Mouse (Mus musculus) embryonic facial prominence, embryonic 15.5 days (tissue): ENCODE measurements at regions not wholly inside any gene's neighbourhood (a gene's known extent, or its start where the extent isn't known, plus 50 kb on each side); places are given as distances from the start of the nearest gene placed in this dataset.

Source experiments
- ATAC-seq: fragments of 200-750 bp; cut with Nextera tagmentation; 2 replicates; pipeline ENCODE4 v1.8.0; 2017; ENCODE audit warnings: low read depth, moderate TSS enrichment; ENCODE audit not compliant: insufficient number of reproducible peaks, low FRiP score, low TSS enrichment
- H3K27ac ChIP-seq: fragments of 300-500 bp; sonication (generic); replicated peaks from 2 replicates; pipeline ENCODE4 v1.5.1; 2015; ENCODE audit warnings: mild to moderate bottlenecking, inconsistent platforms
- H3K27me3 ChIP-seq: fragments of 300-500 bp; sonication (generic); 2 replicates; pipeline ENCODE4 v1.6.1; 2015; ENCODE audit warnings: inconsistent platforms
- H3K36me3 ChIP-seq: fragments of 300-500 bp; sonication (generic); 2 replicates; pipeline ENCODE4 v1.6.1; 2015; ENCODE audit warnings: mild to moderate bottlenecking, inconsistent platforms
- H3K4me1 ChIP-seq: fragments of 300-500 bp; sonication (generic); 2 replicates; pipeline ENCODE4 v1.6.1; 2015; ENCODE audit warnings: inconsistent platforms
- H3K4me2 ChIP-seq: fragments of 300-500 bp; sonication (generic); replicated peaks from 2 replicates; pipeline ENCODE4 v1.6.1; 2015; ENCODE audit warnings: mild to moderate bottlenecking, inconsistent platforms
- H3K4me3 ChIP-seq: fragments of 300-500 bp; sonication (generic); replicated peaks from 2 replicates; pipeline ENCODE4 v1.5.1; 2015; ENCODE audit warnings: mild to moderate bottlenecking, inconsistent platforms
- H3K9ac ChIP-seq: fragments of 300-500 bp; sonication (generic); 2 replicates; pipeline ENCODE4 v1.6.1; 2015; ENCODE audit warnings: inconsistent platforms
- H3K9me3 ChIP-seq: fragments of 300-500 bp; sonication (generic); replicated peaks from 2 replicates; pipeline ENCODE4 v1.6.1; 2016; ENCODE audit warnings: inconsistent platforms
- WGBS: fragments of 180-500 bp; shearing (Covaris S2); methylation state at CpG from one replicate; pipeline ENCODE4 v1.1.7; 2015; 5-methylcytosine and 5-hydroxymethylcytosine counted together

DNA sequence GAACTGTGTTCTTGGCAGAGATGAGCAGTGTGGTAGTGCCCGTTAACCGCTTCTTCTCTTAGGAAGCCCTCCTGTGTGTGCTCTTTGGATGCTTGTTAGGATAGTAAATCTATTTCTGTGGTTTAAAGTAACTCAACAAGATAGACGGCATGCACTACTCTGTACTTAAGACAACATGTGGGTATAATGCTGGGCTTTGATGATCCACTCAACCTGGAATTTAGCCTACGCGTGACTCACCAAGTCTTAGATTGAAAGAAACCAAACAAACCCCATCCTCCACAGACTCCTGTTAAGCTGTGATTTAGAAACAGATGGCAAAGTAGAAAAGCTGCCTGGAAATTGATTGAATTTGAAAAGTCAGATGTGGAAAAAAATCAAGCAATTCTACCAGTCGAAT, 673.5 kb downstream of the Olfm4 start:
- Histone ChIP-seq H3K4me3 (no peak overlapping the region), H3K4me1 (no peaks in the 10 kb centered on the region), H3K9ac (no peak overlapping the region), H3K27ac (no peak overlapping the region), H3K36me3 (no peaks in the 10 kb centered on the region), H3K27me3 (no peaks in the 10 kb centered on the region), H3K4me2 (no peak overlapping the region), H3K9me3 (no peaks in the 10 kb centered on the region)
- peak; percentile 67; the same call in 1 of the 2 replicates for ATAC-seq
- WGBS = 39% methylated on average over 6 of the region's 6 CpGs

DNA sequence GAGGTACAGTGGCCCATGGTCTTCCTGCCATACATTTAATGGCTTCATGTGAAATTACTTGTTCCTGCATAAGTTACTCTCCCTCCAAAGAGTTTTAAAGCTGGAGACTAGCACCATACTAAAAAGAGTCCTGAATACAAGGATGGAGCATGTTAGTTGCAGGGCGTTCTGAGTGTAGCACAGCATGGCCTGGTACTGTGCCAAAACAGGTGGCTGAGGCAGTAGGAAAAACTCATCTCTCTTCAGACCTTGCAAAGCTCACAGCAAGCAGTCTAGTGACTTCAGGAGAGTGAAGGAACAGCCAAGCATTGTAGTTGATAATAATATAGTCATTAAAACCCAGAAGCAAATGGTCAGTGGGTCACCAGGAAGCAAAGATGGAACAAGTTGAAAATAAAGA, 699.0 kb downstream of the Olfm4 start:
- H3K4me2 ChIP-seq = no peak overlapping the region
- H3K36me3 ChIP-seq = no peaks in the 10 kb centered on the region
- H3K27me3 ChIP-seq = no peaks in the 10 kb centered on the region
- no peaks in the 10 kb centered on the region for H3K4me1 ChIP-seq
- no peak overlapping the region for H3K4me3 ChIP-seq
- no peaks in the 10 kb centered on the region for H3K9me3 ChIP-seq
- 72% methylated on average over 1 of the region's 1 CpGs for whole genome bisulfite sequencing
- no peak overlapping the region for H3K27ac ChIP-seq
- ATAC-seq = no peak
- H3K9ac ChIP-seq = no peak overlapping the region

DNA sequence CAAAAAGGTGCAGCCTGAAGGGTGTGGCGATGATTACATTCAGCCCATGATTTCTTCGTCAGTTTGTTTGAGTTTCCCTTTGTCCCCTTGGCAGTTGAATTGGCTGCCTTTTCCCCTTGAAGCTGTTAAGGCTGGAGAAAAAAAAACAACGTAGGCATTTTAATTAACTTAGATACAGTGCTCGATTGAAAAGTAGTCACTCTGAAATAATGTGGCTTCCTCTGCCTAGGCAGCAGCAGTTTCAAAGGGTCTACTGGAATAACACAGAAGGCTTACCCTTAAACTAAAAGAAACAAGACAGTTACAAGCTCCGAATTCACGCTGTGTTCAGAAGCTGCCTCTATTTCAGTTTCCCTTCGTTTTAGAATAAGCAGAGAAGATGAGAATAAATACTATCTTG, 699.4 kb downstream of the Olfm4 start:
- Histone ChIP-seq H3K27me3 (no peaks in the 10 kb centered on the region), H3K4me2 (no peak overlapping the region), H3K36me3 (no peaks in the 10 kb centered on the region), H3K4me3 (no peak overlapping the region), H3K4me1 (no peaks in the 10 kb centered on the region), H3K9me3 (no peaks in the 10 kb centered on the region), H3K27ac (no peak overlapping the region), H3K9ac (no peak overlapping the region)
- 54% methylated on average over 7 of the region's 7 CpGs for WGBS
- no peak for ATAC-seq

DNA sequence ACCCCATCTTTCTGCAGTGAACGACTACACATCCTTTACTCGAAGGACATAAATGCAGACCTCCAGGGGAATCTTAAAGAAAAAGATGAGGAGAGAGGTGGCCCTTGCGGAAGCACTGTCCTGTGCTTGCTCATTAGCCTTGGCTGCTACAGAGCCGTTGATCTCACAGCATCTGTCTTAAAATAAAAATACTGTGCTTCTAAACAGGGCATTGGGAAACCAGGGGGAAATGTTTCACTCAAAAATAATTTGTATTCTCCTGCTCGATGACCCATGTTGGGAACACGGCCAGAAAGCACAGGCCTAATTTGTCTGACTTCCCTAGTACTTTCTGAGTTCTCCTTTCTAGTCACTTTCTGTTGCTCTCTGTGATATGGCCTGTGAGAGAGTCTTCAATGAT, 699.8 kb downstream of the Olfm4 start:
- no peak overlapping the region for H3K4me2 ChIP-seq
- H3K4me1 ChIP-seq = no peaks in the 10 kb centered on the region
- H3K27ac ChIP-seq = no peak overlapping the region
- H3K27me3 ChIP-seq = no peaks in the 10 kb centered on the region
- no peak for ATAC-seq
- H3K4me3 ChIP-seq = no peak overlapping the region
- no peaks in the 10 kb centered on the region for H3K9me3 ChIP-seq
- WGBS = 71% methylated on average over 6 of the region's 6 CpGs
- H3K36me3 ChIP-seq = no peaks in the 10 kb centered on the region
- H3K9ac ChIP-seq = no peak overlapping the region

DNA sequence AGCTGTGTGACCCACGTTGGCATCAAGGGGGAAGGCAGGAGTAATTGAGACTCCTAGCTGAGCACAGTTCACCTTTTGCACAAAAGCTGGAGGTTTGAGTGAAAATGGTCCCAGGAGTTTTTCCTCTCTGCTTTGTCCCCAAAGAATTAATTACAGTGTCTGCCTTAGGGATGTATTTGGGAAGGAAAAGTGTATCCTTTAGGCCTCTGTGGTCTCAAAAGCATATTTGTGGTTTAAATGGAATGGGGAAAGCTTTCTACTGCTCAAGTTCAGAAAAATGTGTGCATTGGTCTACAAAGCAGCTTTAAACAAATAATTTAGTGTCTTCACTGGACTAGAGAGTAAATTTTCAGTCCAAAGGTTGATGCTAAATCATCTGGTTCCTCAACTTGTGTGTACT, 706.6 kb downstream of the Olfm4 start:
- WGBS = 11% methylated on average over 1 of the region's 1 CpGs
- ATAC-seq = no peak
- no peaks in the 10 kb centered on the region for H3K4me1 ChIP-seq
- no peak overlapping the region for H3K4me2 ChIP-seq
- no peaks in the 10 kb centered on the region for H3K27me3 ChIP-seq
- H3K9me3 ChIP-seq = no peaks in the 10 kb centered on the region
- H3K27ac ChIP-seq = no peak overlapping the region
- H3K9ac ChIP-seq = no peak overlapping the region
- no peaks in the 10 kb centered on the region for H3K36me3 ChIP-seq
- H3K4me3 ChIP-seq = no peak overlapping the region

DNA sequence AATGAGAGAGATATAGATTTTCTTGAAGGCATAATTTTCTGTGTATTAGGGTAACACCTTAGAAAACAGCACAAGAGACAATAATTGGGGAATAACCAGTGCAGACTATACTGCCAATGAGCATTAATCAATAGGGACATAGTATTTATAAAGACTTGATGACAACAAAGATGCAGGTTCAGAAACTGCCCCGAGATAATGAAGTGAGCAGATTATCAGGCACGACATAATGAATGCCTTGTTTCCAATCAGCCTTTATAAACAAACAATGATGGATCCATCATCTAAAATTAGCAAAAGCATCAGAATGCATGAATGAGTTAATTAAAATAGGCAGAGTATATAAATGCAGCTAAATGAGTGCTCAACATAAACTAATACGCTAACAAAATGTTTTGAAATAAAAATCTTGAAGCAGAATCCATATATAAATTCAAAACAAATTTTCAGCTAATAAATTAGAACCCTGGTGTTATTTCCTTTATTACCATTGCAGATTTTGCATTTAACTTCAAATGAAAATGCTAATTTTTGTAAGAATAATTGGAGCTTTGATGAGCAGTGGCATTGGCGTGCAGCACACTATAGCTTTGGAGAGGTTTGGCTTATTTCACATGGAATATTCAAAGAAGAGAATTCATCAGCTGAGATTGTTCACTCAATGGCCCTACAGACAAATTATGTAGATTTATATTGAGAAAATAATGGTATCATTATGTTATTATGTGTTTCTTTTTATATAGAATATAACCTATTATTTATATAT, 739.1 kb downstream of the Olfm4 start:
- WGBS = 62% methylated on average over 4 of the region's 4 CpGs
- Histone ChIP-seq H3K36me3 (no peaks in the 10 kb centered on the region), H3K4me3 (no peak overlapping the region), H3K4me1 (no peaks in the 10 kb centered on the region), H3K27ac (no peak overlapping the region), H3K9me3 (no peaks in the 10 kb centered on the region), H3K9ac (no peak overlapping the region), H3K4me2 (no peak overlapping the region), H3K27me3 (no peaks in the 10 kb centered on the region)
- no peak for ATAC-seq

DNA sequence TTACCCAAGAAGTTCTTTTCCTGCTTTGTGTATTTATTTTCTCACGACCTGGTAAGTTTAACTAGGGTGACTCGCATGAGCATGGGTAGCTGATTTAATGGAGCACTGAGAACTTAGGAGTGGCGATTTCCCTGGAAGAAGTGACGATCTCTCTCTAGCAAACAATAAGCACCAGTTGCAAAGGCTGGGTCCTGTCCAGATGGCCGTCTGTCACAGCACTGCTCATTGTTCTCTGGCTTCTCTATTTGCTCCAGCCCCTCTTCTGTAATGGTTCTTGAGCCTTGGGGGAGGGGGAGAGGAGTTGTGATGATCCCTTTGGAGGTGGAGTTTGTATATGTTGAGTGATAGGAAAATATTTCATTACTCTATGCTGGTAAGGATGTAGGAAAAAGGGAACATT, 747.3 kb downstream of the Olfm4 start:
- H3K4me3 ChIP-seq = no peak overlapping the region
- H3K36me3 ChIP-seq = no peaks in the 10 kb centered on the region
- no peak overlapping the region for H3K4me2 ChIP-seq
- no peaks in the 10 kb centered on the region for H3K27me3 ChIP-seq
- no peak for ATAC-seq
- no peak overlapping the region for H3K9ac ChIP-seq
- 75% methylated on average over 5 of the region's 5 CpGs for WGBS
- H3K9me3 ChIP-seq = no peaks in the 10 kb centered on the region
- H3K27ac ChIP-seq = no peak overlapping the region
- H3K4me1 ChIP-seq = no peaks in the 10 kb centered on the region
